ENCODE assay signal across 17 mouse cellular contexts in genomic region chr1:181335388-181335787, GRCm38 (mm10). TPM values are rescaled to one million over a fixed set of nuclear protein-coding genes. Genes with fewer than 3 reads are reported as not detected.
DNase-seq lines count a peak whose midpoint lies in the region; ATAC-seq lines count a peak whose summit lies in the region.
"Had no signal": no experiment of that assay in that cellular context is flagged by ENCODE, and none has a peak within 500 bp of the region (broad histone marks: within the 10 kb centered on the region; RNA-seq: fewer than 3 reads in every experiment).

No protein-coding gene starts in this region.

- H3K36me3 ChIP-seq in heart, embryonic 16.5 days (ENCODE audit: control insufficient read depth, insufficient read depth): no peaks in the 10 kb centered on the region
- peaks cover 7% of the 10 kb centered on the region; the same call in 1 of the 2 replicates for H3K36me3 ChIP-seq in liver, embryonic 15.5 days (replicated peaks)
- H3K36me3 ChIP-seq: hindbrain, embryonic 12.5 days; limb, embryonic 15.5 days; neural tube, embryonic 13.5 days had no signal

- peaks cover 7% of the 10 kb centered on the region for H3K9me3 ChIP-seq in heart, embryonic 16.5 days (replicated peaks; ENCODE audit: control insufficient read depth, low read length)
- H3K9me3 ChIP-seq in liver, embryonic 15.5 days (replicated peaks): 0 out of 2 replicates have a peak, but pooled peaks cover 8% of the 10 kb centered on the region
- H3K9me3 ChIP-seq: hindbrain, embryonic 12.5 days; limb, embryonic 15.5 days; neural tube, embryonic 13.5 days had no signal

- no peak for DNase-seq in heart, adult 11 months
- DNase-seq in c-Kit-negative CD71-positive TER-119-positive erythroid progenitor cells, embryonic 14.5 days (ENCODE audit: low read depth, low spot score): peak; percentile 40
- peak; percentile 71 to 84 for DNase-seq in thymus, postnatal 10 days (ENCODE audit: low spot score in 2 of 2)
- DNase-seq in urinary bladder, postnatal 10 days (ENCODE audit: low spot score): no peak
- DNase-seq in cerebellum, postnatal 25 days: no peak
- DNase-seq in gastrocnemius, postnatal 14 days: no peak
- DNase-seq: gastrocnemius, postnatal 36 days; layer of hippocampus, postnatal 36 days; right cerebral cortex, postnatal 14 days had no signal

- no peak overlapping the region for H3K27ac ChIP-seq in heart, embryonic 16.5 days (ENCODE audit: low read length)
- H3K27ac ChIP-seq in liver, embryonic 15.5 days (replicated peaks): peak overlapping the region; percentile 97
- H3K27ac ChIP-seq: hindbrain, embryonic 12.5 days; limb, embryonic 15.5 days; neural tube, embryonic 13.5 days had no signal

- H3K9ac ChIP-seq in heart, embryonic 16.5 days (ENCODE audit: low read length): no peak overlapping the region
- peak overlapping the region; percentile 55 for H3K9ac ChIP-seq in liver, embryonic 15.5 days
- H3K9ac ChIP-seq: hindbrain, embryonic 12.5 days; limb, embryonic 15.5 days; neural tube, embryonic 13.5 days had no signal

- no peaks in the 10 kb centered on the region for H3K27me3 ChIP-seq in heart, embryonic 16.5 days (ENCODE audit: control insufficient read depth, insufficient read depth, low read length)
- no peaks in the 10 kb centered on the region for H3K27me3 ChIP-seq in liver, embryonic 15.5 days
- H3K27me3 ChIP-seq: hindbrain, embryonic 12.5 days; limb, embryonic 15.5 days; neural tube, embryonic 13.5 days had no signal

- intact Hi-C loops in gastrocnemius, postnatal 14 days (cut with DNase I; ENCODE audit: low total_unique reads): no loop called here

- H3K4me2 ChIP-seq in heart, embryonic 16.5 days (ENCODE audit: low read depth, low read length): no peak overlapping the region
- peak overlapping the region; percentile 59 for H3K4me2 ChIP-seq in liver, embryonic 15.5 days
- H3K4me2 ChIP-seq: hindbrain, embryonic 12.5 days; limb, embryonic 15.5 days; neural tube, embryonic 13.5 days had no signal

- ATAC-seq in heart, embryonic 16.5 days (replicated peaks; ENCODE audit: extremely low read depth, insufficient read depth, low FRiP score): 0 out of 2 replicates have a peak, but pooled peaks have one; percentile 16
- ATAC-seq in liver, embryonic 15.5 days (ENCODE audit: insufficient read depth): no peak
- ATAC-seq: CD4-positive, CD25-positive, alpha-beta regulatory T cell, adult 4 months had no signal

- H3K4me1 ChIP-seq in heart, embryonic 16.5 days (ENCODE audit: control insufficient read depth, insufficient read depth, low read length): no peaks in the 10 kb centered on the region
- peaks cover 66% of the 10 kb centered on the region for H3K4me1 ChIP-seq in liver, embryonic 15.5 days (replicated peaks)
- H3K4me1 ChIP-seq: hindbrain, embryonic 12.5 days; limb, embryonic 15.5 days; neural tube, embryonic 13.5 days had no signal

- H3K4me3 ChIP-seq in heart, embryonic 16.5 days (ENCODE audit: low read length): no peak overlapping the region
- H3K4me3 ChIP-seq in liver, embryonic 15.5 days (replicated peaks): peak overlapping the region; percentile 47
- H3K4me3 ChIP-seq: hindbrain, embryonic 12.5 days; limb, embryonic 15.5 days; megakaryocyte, embryonic 14.5 days; neural tube, embryonic 13.5 days had no signal

- WGBS in heart, embryonic 16.5 days: 75% methylated on average over 4 of the region's 4 CpGs
- 68% methylated on average over 4 of the region's 4 CpGs for WGBS in liver, embryonic 15.5 days (ENCODE audit: insufficient replicate concordance)

RNA-seq across cellular contexts. Expression of gene Cnih3, which starts 17.0 kb away (rescaled TPM):
- polyA plus RNA-seq in heart, embryonic 16.5 days (2015; fragmentation: Nextera tagmentation; extraction: Ambion mirVana): 0.09 TPM in 1 of 2 replicates, not detected in the other
- polyA plus RNA-seq in liver, embryonic 15.5 days (2015; fragmentation: Nextera tagmentation; extraction: Ambion mirVana): 0.03 TPM in 1 of 2 replicates, not detected in the other
- under 1 TPM in 1 of 2 experiments, not detected in 1; 0.10 TPM for total RNA-seq in gastrocnemius, postnatal 14 days (2021)
- total RNA-seq: gastrocnemius, postnatal 36 days had no signal
- polyA plus RNA-seq: CD4-positive, CD25-positive, alpha-beta regulatory T cell, adult 4 months; kidney, embryonic 14.5 days had no signal

Comparison
In these comparisons a context has a peak if more than half of its experiments do, and no peak if none do; other contexts are left out.
1. DNase-seq: peak in c-Kit-negative CD71-positive TER-119-positive erythroid progenitor cells, embryonic 14.5 days (single experiment) and thymus, postnatal 10 days (2 of 2); none in heart, adult 11 months (single experiment), urinary bladder, postnatal 10 days (single experiment), cerebellum, postnatal 25 days (0 of 2) and gastrocnemius, postnatal 14 days (single experiment).